Mouse (Mus musculus): ENCODE results near the gene Kat2b. TPM values are rescaled to one million over a fixed set of nuclear protein-coding genes. Genes with fewer than 3 reads are reported as not detected.
"Not testable (repeated sequence)": the region's sequence is repeated elsewhere in the genome, so short reads cannot be mapped to it uniquely, and the experiment has no call there.

Kat2b gene
- 31.5 and 35.5 TPM in 2 replicates for polyA plus RNA-seq (2012; rRNA removed)

GRCm38 (mm10) chr17:53566161-53566918 lies at the start of gene Kat2b:
TSS of gene Kat2b (plus strand) at chr17:53566861.
- no peak for DNase-seq (ENCODE audit: low spot score)

GRCm38 (mm10) chr17:53519364-53519763 lies 47.3 kb upstream of the Kat2b start:
- DNase-seq (ENCODE audit: low spot score) = no peak

- no peak for DNase-seq (ENCODE audit: low spot score)
These were observed 46.2 kb upstream of the Kat2b start for GRCm38 (mm10) chr17:53520509-53520908.

- DNase-seq (ENCODE audit: low spot score) = no peak
These were observed 38.6 kb upstream of the Kat2b start for GRCm38 (mm10) chr17:53528034-53528433.

GRCm38 (mm10) chr17:53531160-53531559 lies 35.5 kb upstream of the Kat2b start:
- DNase-seq (ENCODE audit: low spot score) = no peak

- no peak for DNase-seq (ENCODE audit: low spot score)
These were observed 34.2 kb upstream of the Kat2b start for GRCm38 (mm10) chr17:53532425-53532824.

- not testable (repeated sequence) for DNase-seq (ENCODE audit: low spot score)
These were observed 27.3 kb upstream of the Kat2b start, which contains the start of gene Pp2d1 for GRCm38 (mm10) chr17:53539351-53539750. TSS of gene Pp2d1 (minus strand) at chr17:53539451.

- no peak for DNase-seq (ENCODE audit: low spot score)
These were observed 24.1 kb upstream of the Kat2b start for GRCm38 (mm10) chr17:53542536-53542935.

GRCm38 (mm10) chr17:53543591-53544324 lies 22.9 kb upstream of the Kat2b start:
- no peak for DNase-seq (ENCODE audit: low spot score)

- no peak for DNase-seq (ENCODE audit: low spot score)
These were observed 15.1 kb upstream of the Kat2b start for GRCm38 (mm10) chr17:53551306-53552299.

- no peak for DNase-seq (ENCODE audit: low spot score)
These were observed 12.6 kb upstream of the Kat2b start for GRCm38 (mm10) chr17:53554088-53554487.

- no peak for DNase-seq (ENCODE audit: low spot score)
These were observed 11.8 kb upstream of the Kat2b start for GRCm38 (mm10) chr17:53554813-53555212.

GRCm38 (mm10) chr17:53557443-53557842 lies 9.2 kb upstream of the Kat2b start:
- DNase-seq (ENCODE audit: low spot score) = no peak

- no peak for DNase-seq (ENCODE audit: low spot score)
These were observed 7.0 kb upstream of the Kat2b start for GRCm38 (mm10) chr17:53559646-53560045.

GRCm38 (mm10) chr17:53561458-53562029 lies 5.1 kb upstream of the Kat2b start:
- DNase-seq (ENCODE audit: low spot score) = no peak

GRCm38 (mm10) chr17:53564837-53565236 lies 1.8 kb upstream of the Kat2b start:
- DNase-seq (ENCODE audit: low spot score) = no peak

GRCm38 (mm10) chr17:53566919-53567345 lies 271 bp downstream of the Kat2b start:
- DNase-seq (ENCODE audit: low spot score) = peak; percentile 68

- peak; percentile 68 for DNase-seq (ENCODE audit: low spot score)
These were observed 863 bp downstream of the Kat2b start for GRCm38 (mm10) chr17:53567346-53568101.

- DNase-seq (ENCODE audit: low spot score) = peak; percentile 58
These were observed 1.5 kb downstream of the Kat2b start for GRCm38 (mm10) chr17:53568118-53568517.

- DNase-seq (ENCODE audit: low spot score) = no peak
These were observed 2.2 kb downstream of the Kat2b start for GRCm38 (mm10) chr17:53568734-53569386.
